Mouse (Mus musculus) CH12.LX (cell line): ENCODE measurements at regions not wholly inside any gene's neighbourhood (a gene's known extent, or its start where the extent isn't known, plus 50 kb on each side); places are given as distances from the start of the nearest gene placed in this dataset.

ENCODE experiments used
- CTCF ChIP-seq, 2 experiments: IDR thresholded peaks in 1 of 2; conservative IDR thresholded peaks in 1 of 2; 2 replicates each; pipeline ENCODE4 v1.5.1; 2011 to 2012; ENCODE audit warnings: low read depth in 2 of 2, low read length in 2 of 2, improper control_type of control experiment in 1 of 2, inconsistent platforms in 1 of 2, mild to moderate bottlenecking in 1 of 2, moderate library complexity in 1 of 2
- ELF1 ChIP-seq: IDR thresholded peaks from 2 replicates; pipeline ENCODE4 v1.6.1; 2014; ENCODE audit warnings: low read depth, mild to moderate bottlenecking, inconsistent platforms, low read length, improper control_type of control experiment

DNA sequence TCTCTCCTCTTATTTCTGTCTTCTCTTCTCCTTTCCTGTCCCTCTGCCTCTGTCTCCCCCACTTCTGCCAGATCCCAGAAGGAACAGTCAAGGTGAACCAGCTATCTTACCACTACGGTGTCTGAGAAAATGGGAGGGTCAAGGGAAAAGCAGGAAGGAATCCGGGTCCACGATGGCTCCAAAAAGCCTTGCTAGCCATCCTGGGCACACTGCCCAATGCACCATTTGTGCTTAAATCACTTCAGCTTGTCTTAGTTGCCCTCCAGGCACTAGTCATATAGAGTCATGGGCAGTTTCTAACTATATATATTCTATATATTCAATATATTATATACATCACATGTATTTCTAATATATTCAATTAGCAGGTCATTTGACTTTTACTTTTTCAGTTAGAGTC, 333.1 kb downstream of the En1 start:
- TF ChIP-seq ELF1 (no peak), CTCF (conservative IDR thresholded peaks at IDR 0.05 in 1 of 2, IDR thresholded peaks at IDR 0.05 in 1 of 2; ENCODE audit: low read depth in 2 of 2, low read length in 2 of 2) (no peak)
